Mouse (Mus musculus) myocyte (in vitro differentiated cells): ENCODE results near the gene Rab19.

Experiments used
- E2F4 ChIP-seq: IDR thresholded peaks from one replicate; pipeline ENCODE4 v1.6.1; 2011; ENCODE audit warnings: mild to moderate bottlenecking, control low read depth, moderate library complexity; ENCODE audit not compliant: insufficient read depth
- MYOD1 ChIP-seq, 3 experiments: IDR thresholded peaks; one replicate each; pipeline ENCODE4 v1.6.1; 2011; ENCODE audit warnings: control low read depth in 2 of 3, low read depth in 2 of 3, mild to moderate bottlenecking in 2 of 3, moderate library complexity in 1 of 3; ENCODE audit not compliant: insufficient read length in 2 of 3, control insufficient read depth in 1 of 3
- POLR2A ChIP-seq: IDR thresholded peaks from one replicate; pipeline ENCODE4 v1.6.1; 2011; ENCODE audit warnings: low read depth, mild to moderate bottlenecking, control low read depth, moderate library complexity; ENCODE audit not compliant: insufficient read length
- USF1 ChIP-seq: IDR thresholded peaks from one replicate; pipeline ENCODE4 v1.6.1; 2011; ENCODE audit warnings: low read depth, mild to moderate bottlenecking, control low read depth, moderate library complexity

DNA sequence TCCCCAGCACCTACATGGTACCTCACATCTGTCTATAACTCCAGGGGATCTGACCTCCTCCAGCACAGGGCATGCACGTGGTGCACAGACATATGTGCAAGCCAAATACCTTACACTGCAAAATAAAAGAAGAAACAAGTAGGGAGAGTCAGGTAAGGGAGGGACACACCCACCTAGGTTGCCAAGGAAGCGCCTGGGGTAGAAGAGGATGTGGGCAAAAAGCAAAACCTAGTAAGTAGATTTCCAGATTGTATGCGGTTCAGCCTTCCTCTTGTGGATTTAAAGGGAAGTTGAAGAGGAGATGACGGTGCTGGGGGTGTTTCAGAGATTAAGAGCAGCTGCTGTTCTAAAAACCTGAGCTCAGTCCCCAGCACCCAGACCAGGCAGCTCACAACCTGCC, 1.8 kb upstream of the Rab19 start:
- TF ChIP-seq POLR2A (no peak), E2F4 (no peak), USF1 (no peak), MYOD1 (IDR thresholded peaks at IDR 0.05; ENCODE audit: control insufficient read depth in 1 of 3, insufficient read length in 2 of 3, low read depth in 2 of 3) (no peak)
